Mouse (Mus musculus) ES-E14 (cell line): Measurements from ENCODE around the gene Fbxw9. TPM values are rescaled to one million over a fixed set of nuclear protein-coding genes. Genes with fewer than 3 reads are reported as not detected.

Source experiments
- total RNA-seq: library from RNA; depleted of rRNA; stranded (reverse); fragments of 300-350 nt; gene quantifications from 2 replicates; pipeline ENCODE4 v1.2.3, GENCODE M21; 2012; rRNA removed

Fbxw9 gene
- total RNA-seq, 1 experiment = 49.3 TPM

Other genes starting within 250 kb of the Fbxw9 start
- gene Dand5, start 237.2 kb upstream of the Fbxw9 start, total RNA-seq = 1.0 and 1.4 TPM in 2 replicates
- gene Gadd45gip1, start 228.5 kb upstream of the Fbxw9 start, total RNA-seq = 24.7 and 30.8 TPM in 2 replicates
- gene Rad23a, start 219.4 kb upstream of the Fbxw9 start, total RNA-seq = 76.7 and 76.8 TPM in 2 replicates
- gene Calr, start 213.1 kb upstream of the Fbxw9 start, total RNA-seq = 1,121 and 1,357 TPM in 2 replicates
- gene Farsa, start 203.1 kb upstream of the Fbxw9 start, total RNA-seq = 123 and 137 TPM in 2 replicates
- 34.7 and 42.3 TPM in 2 replicates for gene Syce2, start 187.9 kb upstream of the Fbxw9 start, total RNA-seq
- gene Gcdh, start 166.1 kb upstream of the Fbxw9 start, total RNA-seq = 36.3 and 57.2 TPM in 2 replicates
- 0.31 and 0.53 TPM in 2 replicates for gene Klf1, start 158.1 kb upstream of the Fbxw9 start, total RNA-seq
- gene Dnase2a, start 151.5 kb upstream of the Fbxw9 start, total RNA-seq = 23.7 and 29.5 TPM in 2 replicates
- gene Mast1, start 122.7 kb upstream of the Fbxw9 start, total RNA-seq = 1.4 and 2.5 TPM in 2 replicates
- 0.13 TPM in 1 of 2 replicates, not detected in the other for gene Rtbdn, start 113.1 kb upstream of the Fbxw9 start, total RNA-seq
- gene Gm49661, start 90.6 kb upstream of the Fbxw9 start, total RNA-seq = not detected in 2 replicates
- gene Prdx2, start 90.5 kb upstream of the Fbxw9 start, total RNA-seq = 259 and 328 TPM in 2 replicates
- 160 and 174 TPM in 2 replicates for gene Rnaseh2a, start 90.3 kb upstream of the Fbxw9 start, total RNA-seq
- gene Junb, start 81.3 kb upstream of the Fbxw9 start, total RNA-seq = 53.8 and 57.6 TPM in 2 replicates
- 28.6 and 52.9 TPM in 2 replicates for gene Hook2, start 69.5 kb upstream of the Fbxw9 start, total RNA-seq
- 0.22 and 0.48 TPM in 2 replicates for gene Best2, start 45.5 kb upstream of the Fbxw9 start, total RNA-seq
- 237 and 266 TPM in 2 replicates for gene Asna1, start 34.8 kb upstream of the Fbxw9 start, total RNA-seq
- gene Trir, start 33.2 kb upstream of the Fbxw9 start, total RNA-seq = 161 and 181 TPM in 2 replicates
- 88.4 and 101 TPM in 2 replicates for gene Tnpo2, start 23.1 kb upstream of the Fbxw9 start, total RNA-seq
- gene Gm5741, start 7.9 kb downstream of the Fbxw9 start, total RNA-seq = not detected in 2 replicates
- gene Dhps, start 11.7 kb downstream of the Fbxw9 start, total RNA-seq = 54.1 and 63.1 TPM in 2 replicates
- 24.9 and 27.6 TPM in 2 replicates for gene Wdr83os, start 20.7 kb downstream of the Fbxw9 start, total RNA-seq
- gene Wdr83, start 21.3 kb downstream of the Fbxw9 start, total RNA-seq = 26.4 and 32.6 TPM in 2 replicates
- gene Man2b1, start 23.2 kb downstream of the Fbxw9 start, total RNA-seq = 40.2 and 78.2 TPM in 2 replicates
- 0.58 and 1.0 TPM in 2 replicates for gene Zfp791, start 63.0 kb downstream of the Fbxw9 start, total RNA-seq
- gene Cks1brt, start 91.9 kb downstream of the Fbxw9 start, total RNA-seq = not detected in 2 replicates
- gene Olfr371, start 165.9 kb downstream of the Fbxw9 start, total RNA-seq = not detected in 2 replicates
- 60.7 and 105 TPM in 2 replicates for gene Orc6, start 239.6 kb downstream of the Fbxw9 start, total RNA-seq
- gene Vps35, start 239.7 kb downstream of the Fbxw9 start, total RNA-seq = 74.8 and 109 TPM in 2 replicates